Comparison of ENCODE assay signal across 8 mouse cellular contexts in the genomic region with DNA sequence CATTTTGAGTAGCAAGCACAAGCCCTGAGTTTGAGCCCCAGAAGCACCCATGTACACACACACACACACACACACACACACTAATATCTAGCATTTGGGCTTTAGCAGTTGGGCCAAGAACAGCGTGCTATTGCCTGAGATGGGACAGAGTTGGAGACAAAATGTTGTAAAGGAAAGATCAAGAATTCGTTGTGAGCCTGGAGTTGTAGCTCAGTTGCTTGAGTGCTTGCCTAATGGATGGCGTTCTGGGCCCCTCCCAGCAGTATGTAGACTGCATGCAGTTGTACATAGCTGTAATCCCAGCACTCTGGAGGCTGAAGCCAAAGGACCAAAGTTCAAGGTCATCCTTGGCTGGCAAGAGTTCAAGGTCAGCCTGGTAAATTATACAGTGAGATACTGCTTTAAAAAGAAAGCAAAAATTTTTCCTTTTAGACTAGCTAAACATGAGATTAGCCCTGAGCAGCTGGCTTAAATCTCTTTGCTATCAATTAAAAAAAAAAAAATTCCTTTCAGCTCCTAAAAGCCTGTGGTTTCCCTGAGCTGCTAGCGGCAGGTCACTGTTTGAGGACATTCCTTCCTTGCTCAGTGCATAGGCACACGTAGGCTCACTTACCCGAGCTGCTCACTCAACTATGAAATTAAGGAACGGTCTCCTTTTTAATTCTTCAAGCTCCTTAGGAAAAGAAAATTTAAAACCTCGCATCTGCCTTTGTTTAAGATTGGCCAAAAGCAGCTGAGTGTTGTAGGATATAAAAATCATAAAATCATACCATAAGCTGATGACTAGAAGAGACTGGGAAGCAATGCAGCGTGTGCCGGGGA.
A peak's percentile ranks its signal among the peaks of the same experiment; 100 is the strongest.
DNase-seq lines count a peak whose midpoint lies in the region; ATAC-seq and TF ChIP-seq lines count a peak whose summit lies in the region.

No protein-coding gene starts in this region.

- peak overlapping the region; percentile 56; the same call in 1 of the 2 replicates for H3K27ac ChIP-seq in limb, embryonic 12.5 days
- H3K27ac ChIP-seq in limb, embryonic 10.5 days: no peak overlapping the region
- H3K27ac ChIP-seq in embryonic fibroblast, embryonic 13.5 days (ENCODE audit: insufficient read depth, low read length): peak overlapping the region; percentile 80
- peak overlapping the region; percentile 98 for H3K27ac ChIP-seq in kidney, embryonic 16.5 days (ENCODE audit: low read length)

- TF ChIP-seq POLR2A in embryonic fibroblast, embryonic 13.5 days (IDR thresholded peaks at IDR 0.05; ENCODE audit: low read depth, low read length): no peak

- H3K4me3 ChIP-seq in limb, embryonic 12.5 days (replicated peaks): no peak overlapping the region
- no peak overlapping the region for H3K4me3 ChIP-seq in limb, embryonic 10.5 days
- no peak overlapping the region for H3K4me3 ChIP-seq in embryonic fibroblast, embryonic 13.5 days (ENCODE audit: insufficient read depth, low read length)
- H3K4me3 ChIP-seq in kidney, embryonic 16.5 days (ENCODE audit: low read length): peak overlapping the region; percentile 7; the same call in 1 of the 2 replicates

- TF ChIP-seq CTCF in embryonic fibroblast, embryonic 13.5 days (IDR thresholded peaks at IDR 0.05; ENCODE audit: borderline replicate concordance, insufficient read depth, low read length): no peak

- intact Hi-C loops in left cerebral cortex, postnatal 25 days (cut with DNase I): no loop called here

- no peaks in the 10 kb centered on the region for H3K9me3 ChIP-seq in limb, embryonic 12.5 days
- no peaks in the 10 kb centered on the region for H3K9me3 ChIP-seq in limb, embryonic 10.5 days (replicated peaks)
- no peaks in the 10 kb centered on the region for H3K9me3 ChIP-seq in kidney, embryonic 16.5 days (ENCODE audit: low read length)

- 55% methylated on average over 10 of the region's 10 CpGs for WGBS in limb, embryonic 12.5 days
- WGBS in limb, embryonic 10.5 days: 82% methylated on average over 10 of the region's 10 CpGs
- WGBS in kidney, embryonic 16.5 days: 14% methylated on average over 10 of the region's 10 CpGs

- DNase-seq in limb, embryonic 10.5 days (ENCODE audit: low spot score): no peak
- DNase-seq in ovary, postnatal 36 days (ENCODE audit: low spot score): peak; percentile 51
- no peak for DNase-seq in layer of hippocampus, postnatal 10 days (ENCODE audit: low spot score in 2 of 2)
- no peak for DNase-seq in left cerebral cortex, adult 11 months (ENCODE audit: low spot score)
- DNase-seq in left cerebral cortex, postnatal 25 days (ENCODE audit: low spot score in 2 of 2): no peak

- no peak for ATAC-seq in limb, embryonic 12.5 days (ENCODE audit: insufficient number of reproducible peaks, insufficient read depth, low FRiP score, low TSS enrichment, low read depth)
- 0 out of 2 replicates have a peak, but pooled peaks have one; percentile 33 for ATAC-seq in kidney, embryonic 16.5 days (ENCODE audit: low FRiP score, low TSS enrichment)

- peaks cover 71% of the 10 kb centered on the region for H3K4me1 ChIP-seq in limb, embryonic 12.5 days (replicated peaks)
- H3K4me1 ChIP-seq in limb, embryonic 10.5 days: peaks cover 44% of the 10 kb centered on the region
- H3K4me1 ChIP-seq in embryonic fibroblast, embryonic 13.5 days (ENCODE audit: control insufficient read depth, insufficient read depth, low read length): peaks cover 26% of the 10 kb centered on the region
- H3K4me1 ChIP-seq in kidney, embryonic 16.5 days (ENCODE audit: insufficient read depth, low read length): peaks cover 71% of the 10 kb centered on the region

- H3K27me3 ChIP-seq in limb, embryonic 12.5 days: no peaks in the 10 kb centered on the region; the same call in 1 of the 2 replicates
- H3K27me3 ChIP-seq in limb, embryonic 10.5 days (ENCODE audit: low read depth, poor library complexity, severe bottlenecking): no peaks in the 10 kb centered on the region
- no peaks in the 10 kb centered on the region for H3K27me3 ChIP-seq in kidney, embryonic 16.5 days (ENCODE audit: insufficient read depth, low read length)

- no peaks in the 10 kb centered on the region for H3K36me3 ChIP-seq in limb, embryonic 12.5 days
- no peaks in the 10 kb centered on the region for H3K36me3 ChIP-seq in limb, embryonic 10.5 days
- no peaks in the 10 kb centered on the region for H3K36me3 ChIP-seq in kidney, embryonic 16.5 days (ENCODE audit: insufficient read depth, low read length)

- H3K9ac ChIP-seq in limb, embryonic 12.5 days (replicated peaks): no peak overlapping the region
- peak overlapping the region; percentile 27; the same call in 1 of the 2 replicates for H3K9ac ChIP-seq in kidney, embryonic 16.5 days (replicated peaks; ENCODE audit: low read length)

- 0 out of 2 replicates have a peak overlapping the region, but pooled peaks have one; percentile 11 for H3K4me2 ChIP-seq in limb, embryonic 12.5 days
- H3K4me2 ChIP-seq in kidney, embryonic 16.5 days (replicated peaks; ENCODE audit: low read depth, low read length): peak overlapping the region; percentile 46
